Mouse (Mus musculus): Measurements from ENCODE around the gene Tmprss2.
"Not testable (repeated sequence)": the region's sequence is repeated elsewhere in the genome, so short reads cannot be mapped to it uniquely, and the experiment has no call there.

The Tmprss2 gene

DNA sequence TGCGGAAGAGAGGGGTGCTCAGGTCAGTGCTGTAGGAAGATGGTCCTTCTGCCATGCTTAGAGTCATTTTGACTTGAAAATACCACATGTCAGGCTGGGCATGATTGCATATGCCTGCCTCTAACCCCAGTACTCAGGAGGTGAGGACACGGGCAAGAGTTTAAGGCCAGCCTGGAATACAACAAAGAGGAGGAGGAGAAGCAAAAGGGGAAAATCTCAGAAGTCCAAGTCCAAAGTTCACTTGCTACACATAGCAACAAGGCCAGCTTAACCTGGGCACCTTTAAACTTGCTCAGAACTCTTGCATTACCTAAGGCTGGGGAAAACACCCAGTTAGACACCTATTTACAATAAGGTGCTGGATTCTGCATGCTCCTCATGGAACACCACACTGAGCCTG, 19.5 kb downstream of the Tmprss2 start:
- intact Hi-C loops (cut with DNase I): loop anchor here (10.0 kb wide), 1 partner anchor 173 kb away; the partner anchor contains the start of gene Ripk4

DNA sequence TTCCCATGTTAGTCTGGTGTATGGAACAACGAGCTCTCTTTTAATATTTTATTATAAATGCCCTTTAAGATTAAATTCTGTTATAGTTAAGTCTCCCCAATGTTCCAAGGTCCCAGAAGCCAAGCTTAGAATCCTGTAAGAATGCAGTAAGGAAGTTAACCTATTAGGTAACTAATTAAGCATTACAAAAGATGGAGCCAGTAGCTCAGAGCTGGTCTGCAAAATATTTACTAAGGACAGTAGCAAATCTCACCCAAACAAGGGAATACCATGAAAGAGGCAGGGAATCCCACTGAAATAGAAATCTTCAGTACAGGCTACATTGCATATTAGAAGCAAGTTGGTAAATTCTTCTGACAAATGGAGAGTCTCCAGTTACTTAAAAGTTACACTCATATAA, 28.1 kb downstream of the Tmprss2 start:
- intact Hi-C loops (cut with DNase I): not testable (repeated sequence)

DNA sequence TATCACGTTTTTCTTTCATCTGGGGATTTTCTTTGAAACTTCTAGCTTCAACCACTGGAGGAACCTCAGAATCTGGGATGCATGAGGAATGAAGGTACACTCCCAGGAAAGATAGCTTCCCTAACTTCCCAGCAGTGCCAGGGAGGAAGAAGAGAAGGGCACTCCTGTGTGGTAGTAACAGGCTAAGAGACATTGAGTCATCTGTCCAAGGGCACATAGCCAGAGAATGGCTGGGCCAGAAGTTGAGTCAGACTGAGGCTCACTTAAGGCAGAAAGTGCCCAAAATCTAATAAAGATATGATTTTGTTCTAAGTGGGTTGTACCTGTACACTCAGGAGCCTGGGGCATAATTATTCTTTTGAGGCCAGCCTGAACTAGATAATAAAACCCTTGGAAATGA, 41.6 kb downstream of the Tmprss2 start:
- intact Hi-C loops (cut with DNase I): loop anchor here (10.0 kb wide), 1 partner anchor 255 kb away; no protein-coding TSS in a partner anchor

DNA sequence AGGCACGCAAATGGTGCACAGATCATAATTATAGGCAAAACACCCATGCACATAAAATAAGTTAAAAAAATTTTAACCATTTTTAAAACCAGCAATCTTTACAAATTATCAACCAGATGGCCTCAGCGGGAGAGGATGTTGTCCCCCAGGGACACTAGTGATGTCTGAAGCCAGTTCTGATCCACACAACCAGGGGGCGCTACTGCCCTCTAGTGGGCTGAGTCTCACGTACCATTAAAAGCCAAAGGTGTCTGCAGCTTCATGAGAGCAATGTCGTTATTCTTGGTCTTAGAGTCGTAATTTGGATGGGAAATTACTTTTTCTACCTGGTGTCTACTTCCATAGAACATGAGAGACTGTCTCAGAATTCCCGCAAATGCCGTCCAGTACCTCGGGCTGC, 42.3 kb downstream of the Tmprss2 start:
- intact Hi-C loops (cut with DNase I): loop anchor here (10.0 kb wide), 1 partner anchor 254 kb away; no protein-coding TSS in a partner anchor

DNA sequence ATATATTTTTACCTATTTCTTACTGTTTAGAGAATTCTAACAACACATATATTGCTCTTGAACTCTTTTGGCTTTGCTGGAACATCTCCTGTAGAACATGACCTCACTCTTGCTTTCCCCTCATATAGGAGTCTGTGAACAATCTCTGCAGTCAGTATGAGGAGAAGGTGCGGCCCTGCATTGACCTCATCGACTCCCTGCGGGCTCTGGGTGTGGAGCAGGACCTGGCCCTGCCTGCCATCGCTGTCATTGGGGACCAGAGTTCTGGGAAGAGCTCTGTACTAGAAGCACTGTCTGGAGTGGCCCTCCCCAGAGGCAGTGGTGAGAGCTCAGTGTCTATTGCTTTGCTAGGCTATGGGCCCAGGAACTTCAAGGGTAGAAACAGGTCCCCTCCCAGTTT, 66.7 kb downstream of the Tmprss2 start:
- intact Hi-C loops (cut with DNase I): no loop called here

DNA sequence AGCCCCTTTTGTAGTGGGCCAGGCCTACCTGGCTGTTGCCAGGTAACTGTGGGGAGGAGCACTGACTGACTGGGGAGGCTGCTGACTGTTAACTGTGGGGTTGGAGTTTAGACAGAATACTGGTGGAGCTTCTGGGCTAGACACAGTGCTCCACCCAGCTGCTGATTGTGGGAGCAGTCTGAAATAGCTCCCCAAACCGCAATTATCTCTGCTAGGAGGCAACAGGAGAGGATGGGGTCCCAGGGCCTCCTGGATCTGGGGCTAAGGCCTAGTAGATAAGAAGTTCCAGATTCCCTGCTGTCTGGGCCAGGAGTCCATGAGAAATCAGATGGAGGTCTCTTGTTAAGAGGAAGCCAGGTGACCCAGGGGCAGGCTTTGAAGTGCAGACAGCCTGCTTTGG, 74.1 kb downstream of the Tmprss2 start:
- intact Hi-C loops (cut with DNase I): no loop called here

DNA sequence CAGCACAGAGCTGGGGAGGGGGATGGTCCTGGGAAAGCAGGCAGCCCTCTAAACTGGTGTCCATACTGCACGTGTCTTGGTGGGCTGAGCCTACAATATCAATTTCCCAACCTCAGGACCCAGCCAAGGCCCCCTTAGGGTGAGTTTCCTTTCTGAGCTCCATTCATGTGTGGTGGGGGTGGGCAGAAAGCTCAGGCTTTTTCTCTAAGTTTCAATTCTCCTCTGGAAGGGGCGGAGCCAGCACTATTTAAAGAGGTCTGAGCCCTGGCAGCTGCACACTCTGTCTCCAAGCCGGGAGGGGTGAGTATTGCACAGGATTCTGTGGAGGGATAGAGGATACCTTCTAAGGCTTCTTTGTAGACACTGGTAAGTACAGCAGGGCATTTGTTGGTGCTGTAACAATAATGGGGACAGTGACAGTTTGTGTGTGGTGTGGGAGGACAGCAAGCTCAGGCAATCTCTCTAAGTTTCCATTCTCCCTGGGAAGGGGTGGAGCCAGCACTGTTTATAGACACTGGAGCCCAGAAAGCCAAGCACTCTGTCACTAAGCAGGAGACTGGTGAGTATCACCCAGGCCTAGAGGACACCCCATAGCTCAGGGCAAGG, 75.1 kb downstream of the Tmprss2 start:
- intact Hi-C loops (cut with DNase I): no loop called here

DNA sequence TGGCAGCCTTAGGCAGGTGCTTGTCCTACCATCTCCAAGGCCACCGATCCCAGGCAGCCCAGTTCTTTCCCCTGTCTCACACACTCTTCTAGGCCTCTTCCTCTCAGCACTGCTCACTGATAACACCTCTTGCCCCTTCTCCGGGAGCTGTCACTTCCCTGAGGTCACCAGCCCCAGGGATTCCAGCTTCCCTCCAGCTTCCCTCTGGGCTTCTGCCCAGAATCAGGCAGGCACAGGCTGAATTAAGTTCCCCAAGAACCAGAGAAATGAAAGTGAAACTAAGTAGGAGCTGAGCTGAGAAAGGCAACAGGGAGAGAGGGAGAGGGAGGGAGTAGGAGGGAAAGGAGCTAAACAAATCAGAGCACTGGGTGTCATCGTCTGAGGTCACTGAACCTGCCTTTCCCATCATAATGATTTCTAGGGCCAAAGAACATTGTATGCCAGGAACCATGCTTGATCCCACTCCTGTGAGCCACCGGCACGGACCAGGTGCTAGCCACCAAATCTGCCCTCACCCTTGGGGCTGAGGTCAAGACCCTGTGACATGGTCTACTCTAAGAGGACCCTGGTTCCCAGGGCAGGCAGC, 76.0 kb downstream of the Tmprss2 start:
- intact Hi-C loops (cut with DNase I): no loop called here

DNA sequence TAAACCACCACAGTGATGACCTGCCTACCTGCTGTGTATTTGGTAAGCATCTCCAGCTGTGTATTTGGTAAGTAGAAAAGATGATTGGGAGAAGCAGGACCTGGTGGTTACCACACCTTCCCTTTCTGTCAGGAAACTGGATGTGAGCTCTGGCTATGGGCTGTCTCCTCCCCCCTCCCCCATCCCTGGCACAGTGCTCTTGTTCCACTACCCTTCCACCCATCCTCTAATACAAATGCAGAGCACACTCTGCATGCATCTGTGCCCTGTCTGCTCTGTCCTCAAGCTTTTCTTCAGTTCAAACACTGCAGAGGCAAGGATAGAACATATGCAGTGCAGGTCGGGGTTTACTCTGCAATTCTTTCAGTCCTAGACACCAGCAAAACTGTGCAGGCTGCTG, 76.5 kb downstream of the Tmprss2 start:
- intact Hi-C loops (cut with DNase I): no loop called here

DNA sequence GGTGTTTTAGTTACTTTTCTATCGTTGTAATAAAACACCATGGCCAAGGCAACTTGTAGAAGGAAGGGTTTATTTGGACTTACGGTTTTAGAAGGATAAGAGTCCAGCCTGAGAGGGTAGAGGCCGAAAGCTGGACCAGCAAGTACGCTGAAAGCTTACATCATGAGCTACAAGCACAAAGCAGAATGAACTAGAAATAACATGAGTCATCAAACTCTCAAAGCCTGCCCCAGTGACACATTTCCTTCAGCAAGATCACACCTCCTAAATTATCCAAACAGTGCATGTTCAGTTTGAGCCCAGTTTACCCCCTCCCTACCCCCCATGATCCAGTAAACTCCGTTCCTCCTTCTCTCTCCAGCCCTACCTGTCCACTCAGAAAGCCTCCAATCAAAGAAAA, 77.2 kb downstream of the Tmprss2 start:
- intact Hi-C loops (cut with DNase I): no loop called here

DNA sequence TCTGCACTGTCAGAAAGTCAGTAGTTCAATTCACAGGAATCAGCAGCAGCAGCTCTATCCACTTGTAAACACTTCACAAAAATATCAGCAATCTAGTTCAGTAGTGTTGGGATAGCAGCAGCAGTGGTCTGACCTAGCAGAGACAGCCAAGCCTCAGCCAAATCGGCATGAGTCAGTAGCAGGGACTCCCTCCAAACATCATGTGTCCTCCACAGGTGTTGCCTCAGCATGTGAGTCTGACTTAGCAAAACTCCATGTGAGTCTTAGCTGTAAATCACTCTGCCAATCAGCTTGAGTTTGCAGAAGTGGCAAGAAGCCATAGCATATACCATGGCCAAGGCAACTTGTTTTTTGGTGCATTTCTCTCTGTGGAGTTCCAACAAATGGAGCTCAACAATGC, 77.9 kb downstream of the Tmprss2 start:
- intact Hi-C loops (cut with DNase I): no loop called here

DNA sequence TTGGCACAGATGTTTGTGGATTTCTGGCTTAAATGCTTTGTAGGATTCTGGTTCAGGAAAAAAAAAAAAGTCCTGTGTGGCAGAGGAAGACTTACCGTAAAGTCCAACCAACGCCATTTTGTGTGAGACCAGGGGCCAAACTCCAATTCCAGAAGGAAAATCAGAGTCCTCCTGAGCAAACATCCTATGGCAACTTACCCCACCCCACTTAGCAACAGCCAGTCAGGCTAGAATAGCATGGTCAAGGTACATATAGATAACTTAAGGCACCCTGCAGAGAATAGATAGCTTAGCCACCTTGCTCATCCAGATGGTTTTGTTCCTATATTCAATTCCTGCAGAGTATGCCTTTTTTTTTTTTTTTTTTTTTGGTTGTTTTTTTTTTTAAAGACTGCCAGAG, 81.8 kb downstream of the Tmprss2 start:
- intact Hi-C loops (cut with DNase I): no loop called here

DNA sequence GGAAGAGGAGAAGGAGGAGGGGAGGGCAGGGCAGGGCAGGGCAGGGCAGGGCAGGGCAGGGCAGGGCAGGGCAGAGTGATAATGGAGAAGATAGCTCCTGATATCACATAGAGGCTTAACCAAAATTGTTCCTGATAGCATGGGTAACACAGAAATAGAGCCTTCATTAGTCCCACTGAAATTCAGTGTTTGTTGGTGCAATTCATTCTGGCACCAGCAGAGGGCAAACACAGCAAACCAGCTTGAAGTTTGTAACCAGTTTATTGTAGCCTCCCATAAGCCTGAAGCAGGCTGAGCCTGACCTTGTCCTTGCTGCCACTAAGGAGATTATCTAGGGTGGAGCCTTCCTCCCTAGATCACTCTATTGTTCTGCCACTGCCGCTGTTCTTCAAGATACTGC, 88.0 kb downstream of the Tmprss2 start:
- intact Hi-C loops (cut with DNase I): no loop called here

DNA sequence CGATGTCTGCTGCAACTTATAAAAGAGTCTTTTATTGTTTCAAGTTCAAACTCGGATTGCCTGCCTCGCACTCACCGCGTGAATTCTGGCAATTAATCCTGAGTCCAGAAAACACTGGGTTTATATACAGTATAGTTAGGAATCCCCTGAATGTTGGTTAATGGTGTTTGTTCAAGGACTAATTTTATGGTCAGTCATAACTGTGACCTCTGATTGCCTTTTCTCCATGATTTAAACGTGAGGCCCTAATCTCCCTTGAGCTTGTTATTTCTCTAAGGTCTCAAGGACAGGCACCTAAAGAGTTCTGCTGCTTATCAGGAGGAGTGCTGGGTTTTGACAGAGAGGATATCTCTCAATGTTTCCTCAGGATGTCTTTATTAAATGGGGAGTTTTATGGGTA, 89.0 kb downstream of the Tmprss2 start:
- intact Hi-C loops (cut with DNase I): loop anchor here (2.0 kb wide), 1 partner anchor 73 kb away; no protein-coding TSS in a partner anchor

DNA sequence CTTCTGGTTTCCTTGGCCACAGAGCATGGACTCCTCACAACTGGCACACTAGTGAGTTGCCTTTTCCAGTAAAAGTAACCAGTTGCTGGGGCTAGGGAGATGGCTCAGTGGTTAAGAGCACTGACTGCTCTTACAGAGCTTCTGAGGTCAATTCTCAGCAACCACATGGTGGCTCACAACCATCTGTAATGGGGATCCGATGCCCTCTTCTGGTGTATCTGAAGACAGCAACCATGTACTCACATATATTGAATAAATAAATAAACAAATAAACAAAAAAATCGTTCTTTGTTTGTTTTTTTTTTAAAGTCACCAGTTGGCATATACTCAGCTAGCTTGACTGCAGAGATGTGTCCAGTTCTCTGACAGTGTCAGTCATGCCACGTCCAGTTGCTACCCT, 94.7 kb downstream of the Tmprss2 start:
- intact Hi-C loops (cut with DNase I): loop anchor here (5.0 kb wide), 1 partner anchor 74 kb away; no protein-coding TSS in a partner anchor

Measured in adrenal gland (tissue).